Mouse (Mus musculus) lung, postnatal 0 days (tissue): ENCODE data around the gene Khsrp. TPM values are rescaled to one million over a fixed set of nuclear protein-coding genes. Genes with fewer than 3 reads are reported as not detected.
A peak's percentile ranks its signal among the peaks of the same experiment; 100 is the strongest.

Experiments used
- ATAC-seq: fragments of 200-750 bp; cut with Nextera tagmentation; 2 replicates; pipeline ENCODE4 v1.8.0; 2017; ENCODE audit warnings: moderate library complexity
- DNase-seq: peaks from one replicate; pipeline ENCODE4 v3.0.0-alpha.2; 2016; ENCODE audit warnings: low spot score
- H3K27ac ChIP-seq: fragments of 300-500 bp; sonication (generic); 2 replicates; pipeline ENCODE4 v1.5.1; 2014; ENCODE audit warnings: antibody characterized with exemption, mild to moderate bottlenecking, low read length, mixed read lengths
- H3K27me3 ChIP-seq: fragments of 300-500 bp; sonication (generic); replicated peaks from 2 replicates; pipeline ENCODE4 v1.6.1; 2014; ENCODE audit warnings: low read length, mixed read lengths; ENCODE audit not compliant: insufficient read depth
- H3K36me3 ChIP-seq: fragments of 300-500 bp; sonication (generic); 2 replicates; pipeline ENCODE4 v1.6.1; 2014; ENCODE audit warnings: low read length, mixed read lengths; ENCODE audit not compliant: insufficient read depth
- H3K4me1 ChIP-seq: fragments of 300-500 bp; sonication (generic); 2 replicates; pipeline ENCODE4 v1.6.1; 2014; ENCODE audit warnings: antibody characterized with exemption, low read depth, low read length, mixed read lengths; ENCODE audit not compliant: insufficient read depth
- H3K4me2 ChIP-seq: fragments of 300-500 bp; sonication (generic); replicated peaks from 2 replicates; pipeline ENCODE4 v1.6.1; 2014; ENCODE audit warnings: low read depth, mild to moderate bottlenecking, low read length, moderate library complexity, mixed read lengths
- H3K4me3 ChIP-seq: fragments of 300-500 bp; sonication (generic); 2 replicates; pipeline ENCODE4 v1.5.1; 2014; ENCODE audit warnings: low read depth, low read length
- H3K9ac ChIP-seq: fragments of 300-500 bp; sonication (generic); replicated peaks from 2 replicates; pipeline ENCODE4 v1.6.1; 2014; ENCODE audit warnings: low read depth, mild to moderate bottlenecking
- H3K9me3 ChIP-seq: fragments of 300-500 bp; sonication (generic); 2 replicates; pipeline ENCODE4 v1.6.1; 2016; ENCODE audit warnings: low read length, mixed read lengths
- CTCF ChIP-seq: IDR thresholded peaks from 2 replicates; pipeline ENCODE4 v1.5.1; 2016; ENCODE audit warnings: antibody characterized with exemption, mild to moderate bottlenecking
- EP300 ChIP-seq: IDR thresholded peaks from 2 replicates; pipeline ENCODE4 v1.6.1; 2016; ENCODE audit warnings: antibody characterized with exemption, mild to moderate bottlenecking, control low read depth
- WGBS: fragments of 180-500 bp; shearing (Covaris S2); extraction: QIAGEN DNeasy Blood & Tissue Kit; methylation state at CpG from one replicate; pipeline ENCODE4 v1.1.7; 2014; 5-methylcytosine and 5-hydroxymethylcytosine counted together
- polyA plus RNA-seq: library from polyadenylated mRNA; unstranded; fragments of >200 nt; fragmentation: Nextera tagmentation; extraction: Ambion mirVana; gene quantifications from 2 replicates; pipeline ENCODE4 v1.2.1, GENCODE M21; 2015

Gene Khsrp
- polyA plus RNA-seq, 1 experiment from 2014 or later = 20.4 TPM

DNA sequence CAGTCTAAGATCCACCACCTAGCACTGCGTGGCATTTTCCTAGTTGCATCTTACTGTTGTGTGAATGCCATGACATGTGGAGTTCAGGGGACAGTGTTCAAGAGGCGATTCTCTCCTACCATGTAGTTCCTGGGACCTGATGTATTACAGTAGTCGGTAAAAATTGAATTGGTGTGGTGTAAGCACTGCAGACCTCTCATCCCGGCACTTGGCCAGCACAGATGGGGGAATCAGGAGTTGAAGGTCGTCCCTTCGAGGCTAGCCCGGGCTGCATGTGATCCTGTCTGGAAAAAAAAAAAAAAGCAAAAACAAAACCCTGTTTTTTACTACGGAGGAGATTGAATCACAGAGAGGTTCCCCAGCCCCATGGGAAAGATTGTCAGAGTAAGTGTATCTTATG, 36.3 kb downstream of the Khsrp start:
- H3K27me3 ChIP-seq = no peaks in the 10 kb centered on the region
- H3K36me3 ChIP-seq = peaks cover 11% of the 10 kb centered on the region; the same call in 1 of the 2 replicates
- no peak overlapping the region for H3K4me3 ChIP-seq
- 82% methylated on average over 8 of the region's 8 CpGs for WGBS
- DNase-seq (no peak), ATAC-seq (no peak)
- H3K9me3 ChIP-seq = no peaks in the 10 kb centered on the region
- no peak overlapping the region for H3K9ac ChIP-seq
- H3K27ac ChIP-seq = no peak overlapping the region
- H3K4me2 ChIP-seq = no peak overlapping the region
- H3K4me1 ChIP-seq = no peaks in the 10 kb centered on the region; the same call in 1 of the 2 replicates
- no peak for TF ChIP-seq EP300
- TF ChIP-seq CTCF = no peak

DNA sequence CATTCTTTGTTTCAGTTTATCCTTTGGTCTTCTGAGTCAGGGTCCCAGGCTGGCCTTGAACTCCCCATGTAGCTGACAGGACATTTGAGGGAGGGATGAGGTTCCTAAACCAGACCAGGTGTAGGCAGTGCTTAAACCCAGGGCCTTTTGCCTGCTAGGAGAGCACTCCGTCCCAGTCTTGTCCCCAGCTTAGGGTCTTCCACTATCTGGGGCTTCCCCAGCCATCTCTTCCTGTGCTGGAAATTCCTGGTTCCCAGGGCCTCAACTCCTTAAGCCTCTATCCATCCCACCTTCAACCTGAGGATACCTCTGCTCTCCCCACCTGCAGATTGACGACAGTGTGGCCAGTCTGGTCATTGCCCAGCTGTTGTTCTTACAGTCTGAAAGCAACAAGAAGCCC, 40.4 kb downstream of the Khsrp start:
- DNase-seq (no peak), ATAC-seq (no peak)
- H3K4me1 ChIP-seq = no peaks in the 10 kb centered on the region
- peaks cover 8% of the 10 kb centered on the region; the same call in 1 of the 2 replicates for H3K36me3 ChIP-seq
- H3K27ac ChIP-seq = no peak overlapping the region
- peak overlapping the region; percentile 59 for H3K4me3 ChIP-seq
- whole genome bisulfite sequencing = 72% methylated on average over 2 of the region's 2 CpGs
- no peaks in the 10 kb centered on the region for H3K9me3 ChIP-seq
- H3K27me3 ChIP-seq = no peaks in the 10 kb centered on the region
- H3K4me2 ChIP-seq = peak overlapping the region; percentile 83; the same call in 1 of the 2 replicates
- H3K9ac ChIP-seq = no peak overlapping the region
- TF ChIP-seq EP300 (no peak), CTCF (no peak)

DNA sequence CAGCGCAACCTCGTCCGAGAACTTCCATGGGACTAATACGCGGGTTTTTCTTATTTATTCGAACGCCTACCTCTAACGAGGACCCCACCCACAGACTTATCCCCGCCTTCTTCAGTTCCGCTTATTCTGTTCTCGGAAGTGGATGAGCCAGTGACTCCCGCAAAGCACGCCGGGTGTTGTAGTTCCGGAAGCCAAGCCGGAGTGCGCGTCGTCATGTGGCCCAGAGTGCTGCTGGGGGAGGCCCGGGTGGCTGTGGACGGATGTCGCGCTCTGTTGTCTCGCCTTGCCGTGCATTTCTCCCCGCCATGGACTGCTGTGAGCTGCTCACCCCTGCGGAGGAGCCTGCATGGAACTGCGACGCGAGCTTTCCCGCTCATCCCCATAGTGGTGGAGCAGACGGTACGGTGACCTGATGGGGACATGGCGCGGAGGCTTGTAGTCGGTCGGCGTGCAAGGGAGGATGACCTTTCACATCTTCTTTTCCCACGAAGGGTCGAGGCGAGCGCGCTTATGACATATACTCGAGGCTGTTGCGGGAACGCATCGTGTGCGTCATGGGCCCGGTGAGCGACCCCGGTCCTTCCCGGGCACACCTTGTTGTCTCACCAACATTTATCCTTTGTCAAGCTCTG, 41.1 kb downstream of the Khsrp start, which contains the start of gene Clpp:
Gene Clpp, plus strand, starts transcription at position 191 of the 632 bp plus-strand sequence.
- H3K9ac ChIP-seq = peak within 1 kb of the TSS; percentile 66
- no peak for TF ChIP-seq EP300
- no peak for TF ChIP-seq CTCF
- DNase-seq (peak; percentile 99), ATAC-seq (peak; percentile 99)
- no peaks in the 10 kb centered on the region for H3K27me3 ChIP-seq
- no peaks in the 10 kb centered on the region for H3K9me3 ChIP-seq
- H3K4me1 ChIP-seq = no peaks in the 10 kb centered on the region
- H3K27ac ChIP-seq = peak within 1 kb of the TSS; percentile 38
- peaks cover 8% of the 10 kb centered on the region; the same call in 1 of the 2 replicates for H3K36me3 ChIP-seq
- peak within 1 kb of the TSS; percentile 83 for H3K4me2 ChIP-seq
- under 1% methylated on average over 52 of the region's 52 CpGs for WGBS
- peak within 1 kb of the TSS; percentile 59 for H3K4me3 ChIP-seq

DNA sequence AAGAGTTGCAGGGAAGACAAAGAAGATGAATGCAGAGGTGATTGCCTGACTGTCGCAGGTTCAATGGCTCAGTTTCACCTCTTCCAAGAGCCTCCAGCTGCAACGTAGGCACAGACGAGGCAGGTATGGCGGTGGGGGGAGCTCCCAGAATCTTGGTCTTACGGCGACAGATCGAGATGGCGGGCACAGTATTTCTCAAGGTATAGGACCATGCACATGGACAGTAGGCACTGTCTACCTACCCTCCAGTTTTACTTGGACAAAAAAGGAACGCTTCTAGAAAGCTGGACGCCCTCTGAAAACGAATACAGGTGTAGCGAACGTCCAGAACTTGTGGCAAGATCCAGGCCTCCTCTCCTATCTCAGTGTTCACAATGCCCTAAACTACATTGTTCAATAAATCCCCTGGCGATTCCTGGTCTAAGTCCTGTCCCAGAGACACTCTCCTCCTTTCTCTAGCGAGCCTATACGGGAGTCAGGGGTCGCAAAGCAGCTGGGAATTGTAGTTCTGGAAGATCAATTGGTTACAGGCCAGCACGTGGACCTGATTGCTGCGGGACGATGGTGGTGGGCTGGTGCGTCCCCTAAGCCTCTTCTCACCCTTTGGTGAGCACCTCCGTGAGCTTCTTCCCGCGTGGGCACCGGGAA, 41.7 kb downstream of the Khsrp start:
- Histone ChIP-seq H3K36me3 (peaks cover 8% of the 10 kb centered on the region; the same call in 1 of the 2 replicates), H3K27ac (no peak overlapping the region; the same call in 1 of the 2 replicates), H3K4me2 (peak overlapping the region; percentile 83), H3K9ac (peak overlapping the region; percentile 37), H3K27me3 (no peaks in the 10 kb centered on the region), H3K4me3 (peak overlapping the region; percentile 59), H3K9me3 (no peaks in the 10 kb centered on the region), H3K4me1 (no peaks in the 10 kb centered on the region)
- TF ChIP-seq CTCF (no peak; the same call in 1 of the 2 replicates), EP300 (no peak)
- peak; percentile 92 for ATAC-seq
- peak; percentile 95 for DNase-seq
- 1% methylated on average over 25 of the region's 25 CpGs for WGBS

DNA sequence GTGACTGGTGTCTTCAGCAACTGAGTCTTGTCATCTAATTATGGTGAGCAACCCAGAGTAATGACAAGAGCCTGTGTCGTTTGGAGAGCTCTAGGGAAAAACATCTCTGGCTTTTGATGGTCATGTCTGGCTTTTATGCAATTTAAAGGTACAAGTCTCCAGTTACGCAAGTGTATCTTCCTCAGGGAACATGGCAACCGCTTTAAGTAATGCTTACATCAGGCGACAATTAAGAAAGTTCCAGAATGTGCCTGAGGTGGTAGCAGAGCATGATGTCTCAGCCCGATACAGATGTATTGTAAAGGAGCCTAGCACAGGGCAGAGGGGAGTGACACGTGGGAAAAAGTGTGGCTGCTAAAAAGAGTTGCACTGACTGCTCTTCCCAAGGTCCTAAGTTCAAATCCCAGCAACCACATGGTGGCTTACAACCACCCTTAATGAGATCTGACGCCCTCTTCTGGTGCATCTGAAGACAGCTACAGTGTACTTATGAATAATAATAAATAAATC, 42.3 kb downstream of the Khsrp start:
- no peak for DNase-seq
- Histone ChIP-seq H3K9ac (no peak overlapping the region), H3K4me3 (peak overlapping the region; percentile 59)

DNA sequence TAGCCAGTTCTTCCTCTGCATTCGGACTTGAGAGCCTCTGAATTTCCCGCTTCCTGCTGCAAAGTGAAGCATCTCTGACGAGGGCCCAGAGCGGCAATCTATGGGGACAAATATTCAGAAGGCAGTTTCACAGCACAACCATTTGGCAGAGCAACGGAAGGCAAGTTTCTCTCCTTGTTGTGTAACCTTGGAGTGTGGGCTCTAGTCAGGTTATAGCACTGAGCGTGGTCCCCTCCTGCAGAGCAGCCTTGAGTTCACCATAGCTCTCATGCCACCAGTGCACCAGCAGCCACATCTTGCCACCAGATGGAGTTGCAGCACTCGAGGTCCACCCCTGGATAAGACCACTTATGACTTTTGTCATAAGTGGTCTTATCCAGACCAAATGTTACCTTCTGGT, 42.9 kb downstream of the Khsrp start:
- Histone ChIP-seq H3K4me3 (no peak overlapping the region), H3K27me3 (no peaks in the 10 kb centered on the region), H3K9ac (no peak overlapping the region), H3K9me3 (no peaks in the 10 kb centered on the region), H3K36me3 (no peaks in the 10 kb centered on the region), H3K4me2 (no peak overlapping the region), H3K27ac (no peak overlapping the region), H3K4me1 (no peaks in the 10 kb centered on the region)
- WGBS = 76% methylated on average over 7 of the region's 7 CpGs
- no peak for ATAC-seq
- DNase-seq = no peak
- TF ChIP-seq CTCF (peak; percentile 32), EP300 (no peak)

More for the DNA sequence above, 42.3 kb downstream of the Khsrp start:
- Histone ChIP-seq H3K4me1 (no peaks in the 10 kb centered on the region), H3K27me3 (no peaks in the 10 kb centered on the region), H3K4me2 (peak overlapping the region; percentile 83), H3K9me3 (no peaks in the 10 kb centered on the region), H3K36me3 (peaks cover 5% of the 10 kb centered on the region; the same call in 1 of the 2 replicates), H3K27ac (no peak overlapping the region)
- 65% methylated on average over 7 of the region's 7 CpGs for WGBS
- no peak for ATAC-seq
- TF ChIP-seq CTCF = peak; percentile 21
- no peak for TF ChIP-seq EP300
